Mouse (Mus musculus): ENCODE data around the gene Calb2.

DNA sequence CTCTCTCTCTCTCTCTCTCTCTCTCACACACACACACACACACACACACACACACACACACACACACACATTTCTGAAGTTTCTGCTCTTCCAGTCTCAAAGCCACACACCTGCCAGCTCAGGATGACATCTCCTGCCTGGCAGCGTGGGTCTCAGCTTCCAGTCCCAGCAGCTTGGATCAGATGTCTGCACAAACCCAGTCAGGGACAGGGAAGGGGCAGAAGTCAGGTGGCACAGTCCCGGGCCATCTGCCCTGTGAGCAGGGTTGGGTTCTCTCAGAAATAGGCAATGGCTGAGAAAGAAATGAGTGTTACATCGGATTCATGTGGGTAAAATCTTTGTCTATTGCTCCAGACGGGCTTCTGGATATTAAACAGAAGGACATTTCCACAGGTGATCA, 27.2 kb downstream of the Calb2 start:
- TF ChIP-seq MAFK (IDR thresholded peaks at IDR 0.05; ENCODE audit: insufficient read depth, low read depth, low read length) (no peak), HCFC1 (IDR thresholded peaks at IDR 0.05; ENCODE audit: borderline replicate concordance, insufficient read depth, low read length) (no peak), ZC3H11A (IDR thresholded peaks at IDR 0.05; ENCODE audit: borderline replicate concordance, low read depth, low read length) (no peak), CHD2 (IDR thresholded peaks at IDR 0.05; ENCODE audit: low read depth, low read length) (no peak)
